Mouse (Mus musculus) Patski (cell line): Measurements from ENCODE around the gene Traf2. TPM values are rescaled to one million over a fixed set of nuclear protein-coding genes. Genes with fewer than 3 reads are reported as not detected.
"Not testable (repeated sequence)": the region's sequence is repeated elsewhere in the genome, so short reads cannot be mapped to it uniquely, and the experiment has no call there.

Source experiments
- ATAC-seq: fragments of 100-300 bp; one replicate; pipeline ENCODE4 v1.8.0; 2021
- CTCF ChIA-PET: fragments of 350-600 bp; sonication (Branson Sonifier 250); formaldehyde crosslinking; loops from one replicate; lab custom pipeline; 2022; ENCODE audit warnings: inconsistent platforms; lab: Charles Lee
- POLR2A ChIA-PET: fragments of 350-600 bp; sonication (Branson Sonifier 250); formaldehyde crosslinking; loops from one replicate; lab custom pipeline; 2022; ENCODE audit warnings: antibody characterized with exemption, inconsistent platforms; lab: Charles Lee
- DNase-seq: peaks from one replicate; pipeline ENCODE4 v3.0.0-alpha.2; 2011; ENCODE audit warnings: low read depth, low spot score
- H3K27me3 ChIP-seq: fragments of 371-371 bp; one replicate; pipeline ENCODE4 v1.5.1; 2021
- CTCF ChIP-seq: fragments of 100-300 bp; IDR thresholded peaks from one replicate; pipeline ENCODE4 v1.5.1; 2021
- in situ Hi-C: fragments of 300-500 bp; cut with MboI; formaldehyde crosslinking; loops from 3 replicates; pipeline ENCODE4 v1.11.1; 2018; ENCODE audit warnings: low pct_unique_long_range_greater_than_20kb, mixed read lengths
- polyA plus RNA-seq: library from polyadenylated mRNA; unstranded; gene quantifications from one replicate; pipeline ENCODE4 v1.2.3, GENCODE M21; 2021

The Traf2 gene
- polyA plus RNA-seq, 1 experiment from 2014 or later, result 30.4 TPM

DNA sequence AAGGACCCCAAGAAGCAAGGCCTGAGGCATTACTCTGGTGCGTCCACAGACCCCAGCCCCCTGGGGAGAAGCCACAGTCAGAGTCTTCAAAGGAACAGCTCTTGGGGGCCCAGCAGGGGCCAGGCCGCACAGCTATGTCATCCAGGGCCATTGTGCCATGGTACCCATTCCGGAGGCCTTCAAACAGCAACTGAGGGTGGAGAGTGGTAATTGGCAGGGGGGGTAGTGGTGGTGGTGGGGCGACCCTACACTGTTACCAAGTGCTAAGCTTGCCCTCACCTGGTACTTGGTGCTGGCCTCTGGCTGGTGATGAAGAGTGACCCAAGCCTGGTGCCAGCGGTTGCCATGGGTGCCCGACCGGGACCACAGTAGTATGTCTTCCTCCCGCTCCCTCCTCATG lies 19.0 kb upstream of the Traf2 start:
- ChIA-PET CTCF (interaction anchor here (1.3 to 2.0 kb wide), 2 partner anchors 26 to 59 kb away, joined by 3 to 4 read pairs; no protein-coding TSS in a partner anchor), POLR2A (interaction anchor here (1.3 to 2.4 kb wide), 2 partner anchors 8 to 9 kb away, joined by 3 to 10 read pairs; partner anchors contain the start of genes Edf1, Mamdc4 and Phpt1)
- in situ Hi-C loops, result no loop called here
- ATAC-seq (no peak), DNase-seq (no peak)
- no peak for TF ChIP-seq CTCF
- no peaks in the 10 kb centered on the region for H3K27me3 ChIP-seq

DNA sequence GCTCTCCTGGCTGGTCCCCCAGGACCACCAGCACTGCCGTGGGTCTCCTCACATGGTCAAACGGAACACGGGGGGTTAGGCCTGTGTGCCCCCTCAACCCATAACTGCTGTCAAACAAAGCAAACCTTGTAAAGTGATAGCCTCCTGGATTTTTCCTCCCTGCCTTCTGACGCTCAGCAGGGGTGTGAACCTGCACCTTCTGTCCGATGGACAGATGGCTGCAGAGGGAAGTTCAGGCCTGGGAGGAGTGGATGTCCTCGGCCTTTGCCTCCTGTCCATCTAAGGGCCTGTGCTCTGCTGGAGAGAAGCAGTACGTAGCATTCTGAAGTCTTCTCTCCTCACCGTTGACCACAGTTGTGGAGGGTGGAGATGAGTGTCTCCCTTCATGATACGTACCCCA lies 15.2 kb upstream of the Traf2 start:
- no peak for TF ChIP-seq CTCF
- ChIA-PET CTCF (interaction anchor here (0.8 kb wide), 1 partner anchor 19 kb away, joined by 3 read pairs; no protein-coding TSS in a partner anchor), POLR2A (no interaction called here)
- in situ Hi-C loops, result no loop called here
- ATAC-seq (no peak), DNase-seq (no peak)
- no peaks in the 10 kb centered on the region for H3K27me3 ChIP-seq

DNA sequence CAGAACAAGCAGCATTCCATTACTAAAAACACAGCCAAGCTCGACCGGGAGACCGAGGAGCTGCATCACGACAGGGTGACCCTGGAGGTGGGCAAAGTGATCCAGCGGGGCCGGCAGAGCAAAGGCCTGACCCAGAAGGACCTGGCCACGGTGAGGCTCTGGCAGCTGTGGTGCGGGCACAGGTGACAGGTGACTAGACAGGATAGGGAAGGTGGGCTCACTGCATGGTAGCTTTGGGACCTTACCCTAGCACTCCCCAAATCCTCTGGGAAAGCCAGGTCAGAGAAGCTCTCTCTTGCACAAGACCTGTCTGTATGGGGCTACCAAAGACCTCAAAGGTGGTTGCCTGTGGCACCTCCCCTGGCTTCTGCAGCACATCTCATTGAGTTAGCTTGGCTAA lies 13.8 kb upstream of the Traf2 start:
- no peak for TF ChIP-seq CTCF
- no peaks in the 10 kb centered on the region for H3K27me3 ChIP-seq
- ChIA-PET POLR2A (no interaction called here), CTCF (interaction anchor here (1.3 kb wide), 1 partner anchor 51 kb away, joined by 4 read pairs; no protein-coding TSS in a partner anchor)
- in situ Hi-C loops, result no loop called here
- no peak for ATAC-seq
- DNase-seq, result no peak

DNA sequence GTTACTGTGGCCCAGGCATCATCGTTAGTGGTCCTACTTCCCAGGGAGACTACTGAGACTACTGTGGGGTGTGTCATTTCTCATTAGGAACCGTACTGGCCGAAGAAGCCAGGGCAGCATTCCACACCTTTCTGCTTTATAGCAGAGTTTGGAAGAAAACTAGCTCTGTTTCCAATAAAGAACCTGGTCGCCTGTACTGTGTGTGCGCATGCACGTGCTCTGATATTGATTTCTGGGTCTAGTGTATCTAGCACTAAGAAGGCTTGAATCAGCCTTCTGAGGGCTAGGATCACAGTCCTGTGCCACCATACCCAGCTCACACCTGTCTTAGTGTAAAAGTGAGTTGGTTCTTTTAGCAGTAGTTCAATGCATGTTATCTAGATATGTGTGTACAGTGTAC lies 12.0 kb upstream of the Traf2 start:
- in situ Hi-C loops, result no loop called here
- DNase-seq, result no peak
- no peak for ATAC-seq
- no peak for TF ChIP-seq CTCF
- H3K27me3 ChIP-seq, result no peaks in the 10 kb centered on the region
- POLR2A ChIA-PET, result interaction anchor here (1.1 to 2.7 kb wide), 4 partner anchors 8 to 17 kb away, joined by 3 to 10 read pairs (median 3); partner anchors contain the start of gene Phpt1
- CTCF ChIA-PET, result interaction anchor here (1.8 kb wide), 1 partner anchor 11 kb away, joined by 9 read pairs; the partner anchor contains the start of gene Traf2

DNA sequence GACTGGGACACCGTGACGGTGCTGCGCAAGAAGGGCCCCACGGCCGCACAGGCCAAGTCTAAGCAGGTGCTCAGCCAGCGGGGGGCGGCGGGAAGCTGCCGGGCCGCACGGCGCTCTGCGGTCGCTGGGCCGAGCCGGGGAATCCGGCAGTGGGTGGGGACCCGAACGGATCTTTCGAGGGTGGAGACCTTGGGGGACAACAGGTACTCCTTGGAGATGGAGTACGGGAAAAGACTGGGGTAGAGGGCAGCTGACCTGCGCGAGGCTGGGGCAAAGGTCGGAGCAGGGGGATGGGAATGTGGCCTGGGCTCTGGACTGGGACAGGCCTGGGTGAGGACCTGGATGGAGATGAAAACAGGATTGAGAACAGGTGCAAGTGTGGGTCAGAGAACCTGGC lies 11.2 kb upstream of the Traf2 start:
- no peak for ATAC-seq
- in situ Hi-C loops, result no loop called here
- POLR2A ChIA-PET, result interaction anchor here (1.3 to 2.7 kb wide), 6 partner anchors 9 to 49 kb away, joined by 3 to 10 read pairs (median 4); partner anchors contain the start of gene Ajm1
- no peaks in the 10 kb centered on the region for H3K27me3 ChIP-seq
- no peak for DNase-seq
- no peak for TF ChIP-seq CTCF
- CTCF ChIA-PET, result interaction anchor here (1.6 to 1.8 kb wide), 3 partner anchors 10 to 33 kb away, joined by 4 to 9 read pairs (median 5); partner anchors contain the start of genes Ajm1 and Traf2

DNA sequence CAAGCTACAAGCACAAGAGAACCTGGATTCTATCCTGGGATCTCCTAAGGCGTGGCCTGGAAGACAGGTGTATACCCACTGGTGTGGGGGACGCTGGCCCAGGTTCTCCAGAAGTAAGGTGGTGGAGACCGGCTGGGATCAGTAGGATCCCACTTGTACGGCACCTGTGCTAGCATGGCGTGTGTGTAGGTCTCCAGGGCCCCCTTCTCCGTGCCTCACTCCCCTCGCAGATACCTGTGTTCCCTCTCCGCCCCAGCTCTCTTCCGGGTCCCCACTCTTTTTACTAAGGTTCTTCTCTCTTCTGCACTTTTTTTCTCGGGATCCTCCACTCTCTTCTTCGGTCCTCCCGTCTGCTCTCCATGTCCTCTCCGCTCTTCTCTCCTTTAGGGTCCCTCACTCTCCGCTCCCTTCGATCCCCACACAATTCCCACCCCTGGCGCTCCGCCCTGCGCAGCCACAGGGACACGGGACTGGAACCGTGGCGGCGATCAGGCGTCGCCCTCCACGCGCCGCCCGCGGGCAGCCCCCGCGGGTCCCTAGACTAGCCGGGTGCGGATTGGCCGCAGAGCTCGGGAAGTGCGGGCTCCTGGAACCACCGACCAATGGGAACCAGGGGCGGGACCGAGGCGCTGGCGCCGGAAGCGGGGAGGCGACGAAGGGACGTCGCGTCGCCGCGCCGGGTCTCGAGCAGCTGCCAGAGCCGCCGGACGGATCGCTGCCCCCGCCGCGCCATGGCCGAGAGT lies 10.7 kb upstream of the Traf2 start, which contains the start of gene Edf1:
Gene Edf1 (plus strand): TSS at position 627 of the 743 bp plus-strand sequence.
- no peak for TF ChIP-seq CTCF
- ChIA-PET CTCF (interaction anchor here (1.0 to 1.8 kb wide), 5 partner anchors 10 to 97 kb away, joined by 3 to 9 read pairs (median 5); partner anchors contain the start of genes Ajm1, Paxx and Traf2), POLR2A (interaction anchor here (0.6 to 2.7 kb wide), 9 partner anchors 9 to 49 kb away, joined by 3 to 10 read pairs (median 3); partner anchors contain the start of genes Ajm1 and Traf2)
- ATAC-seq (peak; percentile 93), DNase-seq (no peak)
- in situ Hi-C loops, result no loop called here
- no peaks in the 10 kb centered on the region for H3K27me3 ChIP-seq

DNA sequence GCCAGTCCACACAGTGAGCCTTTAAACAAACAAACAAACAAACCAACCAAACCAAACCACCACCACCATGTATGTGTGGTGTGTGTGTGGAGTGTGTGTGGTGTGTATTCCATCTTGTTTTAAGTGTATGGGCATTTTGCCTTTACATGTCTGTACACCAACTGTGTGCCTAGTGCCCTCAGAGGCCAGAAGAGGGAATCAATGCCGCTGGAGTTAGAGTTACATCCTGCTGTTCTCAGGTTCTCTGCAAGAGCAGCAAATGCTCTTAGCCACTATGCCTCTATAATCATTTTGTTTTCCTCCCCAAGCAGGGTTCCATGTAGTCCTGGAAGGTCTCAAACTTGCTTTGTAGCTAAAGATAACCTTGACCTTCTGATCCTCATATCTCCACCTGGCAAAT lies 9.6 kb upstream of the Traf2 start:
- ATAC-seq, result no peak
- in situ Hi-C loops, result no loop called here
- ChIA-PET POLR2A (interaction anchor here (0.6 to 2.7 kb wide), 4 partner anchors 10 to 48 kb away, joined by 3 to 10 read pairs (median 6); no protein-coding TSS in a partner anchor), CTCF (interaction anchor here (1.0 to 1.7 kb wide), 5 partner anchors 9 to 96 kb away, joined by 3 to 6 read pairs (median 4); partner anchors contain the start of genes Ajm1 and Paxx)
- no peak for TF ChIP-seq CTCF
- no peak for DNase-seq
- H3K27me3 ChIP-seq, result no peaks in the 10 kb centered on the region

DNA sequence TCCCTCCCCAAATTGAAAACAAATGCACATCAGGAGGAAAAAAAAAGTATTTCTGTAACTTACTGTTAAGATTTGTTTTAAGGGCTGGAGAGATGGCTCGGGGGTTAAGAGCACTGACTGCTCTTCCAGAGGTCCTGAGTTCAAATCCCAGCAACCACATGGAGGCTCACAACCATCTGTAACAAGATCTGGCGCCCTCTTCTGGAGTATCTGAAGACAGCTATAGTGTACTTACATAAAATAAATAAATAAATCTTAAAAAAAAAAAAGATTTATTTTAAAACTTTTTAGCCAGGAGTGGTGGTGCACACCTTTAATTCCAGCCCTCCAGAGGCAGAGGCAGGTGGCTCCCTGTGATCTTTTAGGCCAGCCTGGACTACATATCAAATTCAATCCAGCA lies 8.7 kb upstream of the Traf2 start:
- ATAC-seq, in situ Hi-C loops, POLR2A ChIA-PET, DNase-seq, CTCF ChIA-PET, H3K27me3 ChIP-seq: not testable (repeated sequence)

DNA sequence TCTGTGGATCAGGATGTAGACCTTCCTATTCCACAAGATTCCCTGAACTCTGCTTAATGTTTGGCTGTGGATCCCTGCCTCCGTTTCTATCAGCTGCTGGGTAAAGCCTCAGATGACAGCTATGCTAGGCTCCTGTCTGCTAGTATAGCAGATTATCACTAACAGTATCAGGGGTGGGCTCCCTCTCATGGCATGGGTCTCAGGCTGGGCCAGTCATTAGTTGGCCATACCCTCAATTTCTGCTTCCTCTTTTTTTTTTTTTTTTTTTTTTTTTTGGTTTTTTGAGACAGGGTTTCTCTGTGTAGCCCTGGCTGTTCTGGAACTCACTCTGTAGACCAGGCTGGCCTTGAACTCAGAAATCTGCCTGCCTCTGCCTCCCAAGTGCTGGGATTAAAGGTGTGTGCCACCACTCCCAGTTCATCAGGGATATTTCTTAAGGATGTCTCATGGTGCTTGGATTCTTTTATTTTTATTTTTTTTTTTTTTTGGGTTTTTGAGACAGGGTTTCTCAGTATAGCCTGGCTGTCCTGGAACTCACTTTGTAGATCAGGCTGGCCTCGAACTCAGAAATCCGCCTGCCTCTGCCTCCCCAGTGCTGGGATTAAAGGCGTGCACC lies 6.5 kb upstream of the Traf2 start:
- ATAC-seq, CTCF ChIA-PET, POLR2A ChIA-PET, H3K27me3 ChIP-seq, DNase-seq: not testable (repeated sequence)
- in situ Hi-C loops, result loop anchor here (5.0 kb wide), 2 partner anchors 36 to 121 kb away; no protein-coding TSS in a partner anchor

DNA sequence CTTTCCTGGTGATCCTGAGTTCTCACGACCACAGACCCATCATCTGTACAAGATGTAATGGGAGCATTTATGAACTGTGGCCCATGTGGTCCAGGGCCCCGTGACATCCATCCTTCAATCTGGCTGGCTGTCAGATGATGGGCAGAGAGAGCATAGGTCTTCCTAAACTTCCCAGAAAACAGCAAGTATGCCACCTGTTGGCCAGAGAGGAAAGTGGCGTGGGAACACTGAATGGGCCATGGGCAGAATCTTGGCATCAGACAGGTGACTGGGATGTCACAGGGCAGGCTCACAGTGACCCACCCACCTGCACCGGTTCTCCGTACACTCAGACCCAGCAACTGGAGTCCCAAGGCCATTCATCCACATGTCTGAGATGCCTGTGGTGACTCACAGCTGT lies 4.4 kb upstream of the Traf2 start:
- in situ Hi-C loops, result loop anchor here (5.0 kb wide), 2 partner anchors 34 to 119 kb away; no protein-coding TSS in a partner anchor
- no peak for TF ChIP-seq CTCF
- ATAC-seq (no peak), DNase-seq (no peak)
- no peaks in the 10 kb centered on the region for H3K27me3 ChIP-seq
- ChIA-PET CTCF (interaction anchor here (1.0 to 5.7 kb wide), 3 partner anchors 31 to 98 kb away, joined by 3 to 35 read pairs (median 4); no protein-coding TSS in a partner anchor), POLR2A (interaction anchor here (0.6 to 0.8 kb wide), 2 partner anchors 16 to 38 kb away, joined by 3 to 5 read pairs; no protein-coding TSS in a partner anchor)
